Mouse (Mus musculus): ENCODE data around the gene Ankrd2. TPM values are rescaled to one million over a fixed set of nuclear protein-coding genes. Genes with fewer than 3 reads are reported as not detected.
A peak's percentile ranks its signal among the peaks of the same experiment; 100 is the strongest.
"Not testable (repeated sequence)": the region's sequence is repeated elsewhere in the genome, so short reads cannot be mapped to it uniquely, and the experiment has no call there.

Ankrd2 gene
- polyA plus RNA-seq, 1 experiment: 0.33 TPM

- Histone ChIP-seq H3K27ac (ENCODE audit: insufficient read depth, low read length) (no peak overlapping the region), H3K4me3 (ENCODE audit: insufficient read depth, low read length) (no peak overlapping the region), H3K4me1 (ENCODE audit: control insufficient read depth, insufficient read depth, low read length) (no peaks in the 10 kb centered on the region)
- no peak for TF ChIP-seq CTCF (IDR thresholded peaks at IDR 0.05; ENCODE audit: extremely low read depth, insufficient read depth, low read length)
- no peak for TF ChIP-seq POLR2A (IDR thresholded peaks at IDR 0.05; ENCODE audit: extremely low read depth, insufficient read depth, low read length)
Measured at GRCm38 (mm10) chr19:42080469-42080868, 44.7 kb downstream of the Ankrd2 start.

- H3K27ac ChIP-seq (ENCODE audit: insufficient read depth, low read length); H3K4me1 ChIP-seq (ENCODE audit: control insufficient read depth, insufficient read depth, low read length); H3K4me3 ChIP-seq (ENCODE audit: insufficient read depth, low read length): not testable (repeated sequence)
Measured at GRCm38 (mm10) chr19:42081613-42082012, 45.8 kb downstream of the Ankrd2 start.

- no peaks in the 10 kb centered on the region; the same call in 1 of the 2 replicates for H3K4me1 ChIP-seq (ENCODE audit: control insufficient read depth, insufficient read depth, low read length)
- H3K4me3 ChIP-seq (ENCODE audit: insufficient read depth, low read length): peak overlapping the region; percentile 86
- H3K27ac ChIP-seq (ENCODE audit: insufficient read depth, low read length): no peak overlapping the region
- TF ChIP-seq POLR2A (IDR thresholded peaks at IDR 0.05; ENCODE audit: extremely low read depth, insufficient read depth, low read length) (no peak), CTCF (IDR thresholded peaks at IDR 0.05; ENCODE audit: extremely low read depth, insufficient read depth, low read length) (no peak)
Measured at GRCm38 (mm10) chr19:42085690-42086089, 49.9 kb downstream of the Ankrd2 start.

GRCm38 (mm10) chr19:42086166-42086565 lies 50.4 kb downstream of the Ankrd2 start, which contains the start of gene Morn4:
Morn4 (minus strand) TSS chr19:42086357.
- Histone ChIP-seq H3K4me3 (ENCODE audit: insufficient read depth, low read length) (peak within 1 kb of the TSS; percentile 86), H3K27ac (ENCODE audit: insufficient read depth, low read length) (no peak within 1 kb of the TSS), H3K4me1 (ENCODE audit: control insufficient read depth, insufficient read depth, low read length) (peaks cover under 1% of the 10 kb centered on the region; the same call in 1 of the 2 replicates)
- TF ChIP-seq CTCF (IDR thresholded peaks at IDR 0.05; ENCODE audit: extremely low read depth, insufficient read depth, low read length) (no peak), POLR2A (IDR thresholded peaks at IDR 0.05; ENCODE audit: extremely low read depth, insufficient read depth, low read length) (peak; percentile 89)

DNA sequence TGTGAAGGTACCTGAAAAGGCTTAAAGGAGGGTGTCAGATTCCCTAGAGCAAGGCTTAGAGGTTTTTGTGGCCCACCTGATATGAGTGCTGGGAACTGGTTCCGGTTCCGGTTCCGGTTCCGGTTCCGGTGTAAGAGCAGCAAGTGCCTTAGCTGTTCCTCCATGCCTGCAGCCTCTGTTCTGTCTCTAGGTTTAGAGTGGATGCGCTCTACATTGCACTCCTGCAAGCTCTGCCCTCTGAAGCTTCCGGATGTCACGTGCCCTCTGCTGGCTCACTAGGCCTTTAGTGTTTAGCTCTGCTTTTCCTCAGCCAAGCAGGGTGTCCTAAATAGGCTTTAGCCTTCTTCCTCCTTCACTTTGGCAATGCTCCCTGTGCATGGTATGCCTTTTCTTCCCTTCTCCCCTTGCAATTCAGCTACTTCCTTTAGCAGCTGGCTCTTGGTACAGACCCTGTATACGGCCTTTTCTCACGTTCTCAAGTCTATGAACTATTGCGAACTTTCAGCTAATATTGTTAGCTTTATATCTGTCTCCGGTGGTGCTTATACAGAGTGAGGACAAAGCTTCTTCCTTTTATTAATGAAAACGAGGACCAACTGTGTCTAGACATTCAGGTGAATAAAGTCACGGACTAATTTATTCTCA lies 53.4 kb downstream of the Ankrd2 start:
- Histone ChIP-seq H3K4me1 (ENCODE audit: control insufficient read depth, insufficient read depth, low read length) (peaks cover 1% of the 10 kb centered on the region; the same call in 1 of the 2 replicates), H3K27ac (ENCODE audit: insufficient read depth, low read length) (peak overlapping the region; percentile 0; the same call in 1 of the 2 replicates), H3K4me3 (ENCODE audit: insufficient read depth, low read length) (no peak overlapping the region)
- TF ChIP-seq CTCF (IDR thresholded peaks at IDR 0.05; ENCODE audit: extremely low read depth, insufficient read depth, low read length) (no peak), POLR2A (IDR thresholded peaks at IDR 0.05; ENCODE audit: extremely low read depth, insufficient read depth, low read length) (0 out of 2 replicates have a peak, but pooled peaks have one; percentile 13)

DNA sequence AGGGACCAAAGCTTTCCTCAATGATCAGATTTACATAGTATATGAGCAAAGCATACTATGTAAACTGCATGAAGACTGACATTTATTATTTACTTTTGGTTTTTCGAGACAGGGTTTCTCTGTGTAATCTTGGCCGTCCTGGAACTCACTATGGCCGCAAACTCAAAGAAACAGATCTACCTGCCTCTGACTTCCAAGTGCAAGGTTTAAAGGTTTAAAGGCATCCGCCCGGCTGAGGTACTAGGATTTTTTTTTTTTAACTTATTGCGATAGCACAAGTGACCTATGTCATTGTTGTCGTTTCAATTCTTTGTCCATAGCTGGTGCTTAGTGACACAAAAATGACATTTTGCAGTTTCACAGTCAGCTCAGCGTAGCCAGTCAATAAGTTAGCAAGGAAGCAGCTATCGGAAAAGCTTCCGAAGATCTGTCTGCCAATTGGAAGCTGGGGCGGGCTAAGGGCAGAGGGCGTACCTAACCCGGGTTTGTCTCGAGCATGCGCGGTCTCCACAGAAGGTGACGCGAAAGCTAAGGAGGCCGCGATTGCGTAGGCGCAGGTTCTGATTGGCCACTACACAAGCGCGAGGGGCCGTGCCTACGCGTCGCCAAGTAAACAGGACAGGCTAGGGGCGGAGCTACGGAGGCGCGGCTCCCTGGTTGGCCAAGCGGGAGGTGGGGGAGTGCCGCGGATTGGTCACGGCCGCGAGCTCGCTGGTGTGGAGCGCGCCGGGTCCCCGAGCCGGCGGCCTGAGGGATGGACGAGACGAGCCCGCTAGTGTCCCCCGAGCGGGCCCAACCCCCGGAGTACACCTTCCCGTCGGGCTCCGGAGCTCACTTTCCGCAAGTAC lies 54.2 kb downstream of the Ankrd2 start, which contains the start of gene Pi4k2a:
Gene Pi4k2a (plus strand): TSS at position 723 of the 848 bp plus-strand sequence.
- peak within 1 kb of the TSS; percentile 37 for H3K4me3 ChIP-seq (ENCODE audit: insufficient read depth, low read length)

DNA sequence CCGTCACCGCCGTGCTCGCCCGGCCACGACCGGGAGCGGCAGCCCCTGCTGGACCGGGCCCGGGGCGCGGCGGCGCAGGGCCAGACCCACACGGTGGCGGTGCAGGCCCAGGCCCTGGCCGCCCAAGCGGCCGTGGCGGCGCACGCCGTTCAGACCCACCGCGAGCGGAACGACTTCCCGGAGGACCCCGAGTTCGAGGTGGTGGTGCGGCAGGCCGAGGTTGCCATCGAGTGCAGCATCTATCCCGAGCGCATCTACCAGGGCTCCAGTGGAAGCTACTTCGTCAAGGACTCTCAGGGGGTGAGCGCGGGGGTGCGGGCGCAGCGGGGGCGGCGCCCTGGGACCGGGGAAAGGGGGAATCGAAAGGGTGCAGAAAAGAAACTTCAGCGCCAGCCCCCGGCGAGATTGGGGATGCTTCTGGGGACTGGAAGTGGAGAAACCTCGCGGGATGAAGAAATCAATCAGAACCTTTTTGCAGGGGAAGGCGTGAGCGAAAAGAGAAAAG lies 54.9 kb downstream of the Ankrd2 start:
- no peak for TF ChIP-seq CTCF (IDR thresholded peaks at IDR 0.05; ENCODE audit: extremely low read depth, insufficient read depth, low read length)
- H3K4me3 ChIP-seq (ENCODE audit: insufficient read depth, low read length): peak overlapping the region; percentile 37
- no peak overlapping the region for H3K27ac ChIP-seq (ENCODE audit: insufficient read depth, low read length)
- H3K4me1 ChIP-seq (ENCODE audit: control insufficient read depth, insufficient read depth, low read length): peaks cover 1% of the 10 kb centered on the region; the same call in 1 of the 2 replicates

More for the DNA sequence above, 54.2 kb downstream of the Ankrd2 start, which contains the start of gene Pi4k2a:
- Histone ChIP-seq H3K27ac (ENCODE audit: insufficient read depth, low read length) (peak within 1 kb of the TSS; percentile 0; the same call in 1 of the 2 replicates), H3K4me1 (ENCODE audit: control insufficient read depth, insufficient read depth, low read length) (peaks cover 1% of the 10 kb centered on the region; the same call in 1 of the 2 replicates)
- no peak for TF ChIP-seq CTCF (IDR thresholded peaks at IDR 0.05; ENCODE audit: extremely low read depth, insufficient read depth, low read length)
- peak; percentile 79 for TF ChIP-seq POLR2A (IDR thresholded peaks at IDR 0.05; ENCODE audit: extremely low read depth, insufficient read depth, low read length)

Other genes starting within 250 kb of the Ankrd2 start
- 2.7 and 3.0 TPM in 2 replicates for gene Arhgap19, start 234.0 kb upstream of the Ankrd2 start, polyA plus RNA-seq (2012; rRNA removed)
- 9.3 and 10.5 TPM in 2 replicates for gene Frat1, start 206.0 kb upstream of the Ankrd2 start, polyA plus RNA-seq (2012; rRNA removed)
- gene Frat2, start 187.9 kb upstream of the Ankrd2 start, polyA plus RNA-seq (2012; rRNA removed): 5.8 and 6.2 TPM in 2 replicates
- 18.6 and 18.9 TPM in 2 replicates for gene Rrp12, start 139.8 kb upstream of the Ankrd2 start, polyA plus RNA-seq (2012; rRNA removed)
- 738 and 764 TPM in 2 replicates for gene Pgam1, start 124.1 kb upstream of the Ankrd2 start, polyA plus RNA-seq (2012; rRNA removed)
- gene Exosc1, start 102.6 kb upstream of the Ankrd2 start, polyA plus RNA-seq (2012; rRNA removed): 27.8 and 28.6 TPM in 2 replicates
- gene Zdhhc16, start 102.5 kb upstream of the Ankrd2 start, polyA plus RNA-seq (2012; rRNA removed): 70.0 and 71.7 TPM in 2 replicates
- 44.3 and 52.0 TPM in 2 replicates for gene Mms19, start 54.8 kb upstream of the Ankrd2 start, polyA plus RNA-seq (2012; rRNA removed)
- 14.9 and 17.4 TPM in 2 replicates for gene Ubtd1, start 54.2 kb upstream of the Ankrd2 start, polyA plus RNA-seq (2012; rRNA removed)
- 1.4 and 1.9 TPM in 2 replicates for gene Hoga1, start 9.6 kb downstream of the Ankrd2 start, polyA plus RNA-seq (2012; rRNA removed)
- 0.08 and 0.13 TPM in 2 replicates for gene 4933411K16Rik, start 16.2 kb downstream of the Ankrd2 start, polyA plus RNA-seq (2012; rRNA removed)
- 84.2 and 91.9 TPM in 2 replicates for gene Morn4, start 50.4 kb downstream of the Ankrd2 start, polyA plus RNA-seq (2012; rRNA removed)
- 56.8 and 57.0 TPM in 2 replicates for gene Pi4k2a, start 54.5 kb downstream of the Ankrd2 start, polyA plus RNA-seq (2012; rRNA removed)
- gene Avpi1, start 93.1 kb downstream of the Ankrd2 start, polyA plus RNA-seq (2012; rRNA removed): 36.3 and 41.1 TPM in 2 replicates
- 14.4 and 16.8 TPM in 2 replicates for gene Marveld1, start 111.4 kb downstream of the Ankrd2 start, polyA plus RNA-seq (2012; rRNA removed)
- 107 and 126 TPM in 2 replicates for gene Zfyve27, start 128.0 kb downstream of the Ankrd2 start, polyA plus RNA-seq (2012; rRNA removed)
- 1.2 and 1.9 TPM in 2 replicates for gene Sfrp5, start 166.3 kb downstream of the Ankrd2 start, polyA plus RNA-seq (2012; rRNA removed)
- gene Golga7b, start 211.6 kb downstream of the Ankrd2 start, polyA plus RNA-seq (2012; rRNA removed): 115 and 123 TPM in 2 replicates